Mouse (Mus musculus) CH12.LX (cell line): ENCODE data around the gene Pqlc3. TPM values are rescaled to one million over a fixed set of nuclear protein-coding genes. Genes with fewer than 3 reads are reported as not detected.
A peak's percentile ranks its signal among the peaks of the same experiment; 100 is the strongest.

Experiments
- DNase-seq: peaks from one replicate; pipeline ENCODE4 v3.0.0-alpha.2; 2013; ENCODE audit errors: extremely low read depth
- H3K27ac ChIP-seq: 2 replicates; pipeline ENCODE4 v1.5.1; 2012; ENCODE audit warnings: low read depth, mild to moderate bottlenecking, control low read depth, moderate library complexity; ENCODE audit not compliant: insufficient read depth
- H3K27me3 ChIP-seq: replicated peaks from 2 replicates; pipeline ENCODE3; 2012; ENCODE audit warnings: inconsistent platforms
- H3K36me3 ChIP-seq, 2 experiments: replicated peaks in 1 of 2; 2 replicates each; pipeline versions ENCODE3 to v1.6.1; 2012; ENCODE audit warnings: inconsistent platforms in 1 of 2, low read length in 1 of 2, mild to moderate bottlenecking in 1 of 2, mixed read lengths in 1 of 2, moderate library complexity in 1 of 2; ENCODE audit not compliant: control insufficient read depth in 1 of 2, insufficient read depth in 1 of 2
- H3K4me1 ChIP-seq, 2 experiments: 2 replicates each; pipeline ENCODE4 v1.6.1; 2012; ENCODE audit warnings: inconsistent platforms in 1 of 2, moderate library complexity in 1 of 2; ENCODE audit not compliant: insufficient read depth in 2 of 2, control insufficient read depth in 1 of 2
- H3K4me2 ChIP-seq: 2 replicates; pipeline ENCODE4 v1.6.1; 2012; ENCODE audit warnings: low read depth, mild to moderate bottlenecking, control low read depth; ENCODE audit not compliant: poor library complexity, insufficient read depth, severe bottlenecking
- H3K4me3 ChIP-seq, 3 experiments: fragments of 150-350 bp in 1 of 3; sonication (generic) in 1 of 3; replicated peaks in 1 of 3; 2 replicates each; pipeline versions ENCODE3 to v1.5.1; 2011 to 2012; ENCODE audit warnings: low read depth in 2 of 3, low read length in 2 of 3, mild to moderate bottlenecking in 2 of 3, moderate library complexity in 2 of 3, control low read depth in 1 of 3, improper control_type of control experiment in 1 of 3, inconsistent platforms in 1 of 3, mixed read lengths in 1 of 3; ENCODE audit not compliant: poor library complexity in 1 of 3
- H3K79me2 ChIP-seq: replicated peaks from 2 replicates; pipeline ENCODE4 v1.6.1; 2012; ENCODE audit warnings: mild to moderate bottlenecking, moderate library complexity; ENCODE audit not compliant: control insufficient read depth, poor library complexity, insufficient read depth, severe bottlenecking; ENCODE audit errors: extremely low read depth
- H3K9ac ChIP-seq: 2 replicates; pipeline ENCODE4 v1.6.1; 2012; ENCODE audit warnings: low read depth, mild to moderate bottlenecking, control low read depth, moderate library complexity; ENCODE audit not compliant: insufficient read depth
- H3K9me3 ChIP-seq: replicated peaks from 2 replicates; pipeline ENCODE3; 2012; ENCODE audit warnings: low read length, inconsistent platforms, mixed read lengths
- BHLHE40 ChIP-seq: IDR thresholded peaks from 2 replicates; pipeline ENCODE4 v1.6.1; 2011; ENCODE audit warnings: mild to moderate bottlenecking, low read depth, low read length, improper control_type of control experiment
- CHD1 ChIP-seq: IDR thresholded peaks from 2 replicates; pipeline ENCODE4 v1.6.1; 2012; ENCODE audit warnings: low read depth, low read length, improper control_type of control experiment, inconsistent platforms
- CTCF ChIP-seq, 2 experiments: IDR thresholded peaks in 1 of 2; conservative IDR thresholded peaks in 1 of 2; 2 replicates each; pipeline ENCODE4 v1.5.1; 2011 to 2012; ENCODE audit warnings: low read depth in 2 of 2, low read length in 2 of 2, improper control_type of control experiment in 1 of 2, inconsistent platforms in 1 of 2, mild to moderate bottlenecking in 1 of 2, moderate library complexity in 1 of 2
- E2F4 ChIP-seq: IDR thresholded peaks from 2 replicates; pipeline ENCODE4 v1.6.1; 2011; ENCODE audit warnings: low read depth, low read length, improper control_type of control experiment; ENCODE audit not compliant: insufficient replicate concordance
- ETS1 ChIP-seq: conservative IDR thresholded peaks from 2 replicates; pipeline ENCODE4 v1.6.1; 2012; ENCODE audit warnings: low read depth, mild to moderate bottlenecking, inconsistent platforms, low read length, improper control_type of control experiment, moderate library complexity
- IRF4 ChIP-seq: IDR thresholded peaks from 2 replicates; pipeline ENCODE4 v1.6.1; 2014; ENCODE audit warnings: low read depth, mild to moderate bottlenecking, inconsistent platforms, low read length, improper control_type of control experiment
- JUN ChIP-seq: IDR thresholded peaks from 2 replicates; pipeline ENCODE4 v1.6.1; 2011; ENCODE audit warnings: low read depth, mild to moderate bottlenecking, low read length, improper control_type of control experiment, moderate library complexity; ENCODE audit not compliant: insufficient read depth
- JUND ChIP-seq: conservative IDR thresholded peaks from 2 replicates; pipeline ENCODE4 v1.6.1; 2011; ENCODE audit warnings: low read depth, low read length, improper control_type of control experiment
- MAFK ChIP-seq: IDR thresholded peaks from 2 replicates; pipeline ENCODE4 v1.6.1; 2011; ENCODE audit warnings: low read length, improper control_type of control experiment; ENCODE audit not compliant: insufficient replicate concordance
- MAX ChIP-seq: IDR thresholded peaks from 2 replicates; pipeline ENCODE4 v1.6.1; 2011; ENCODE audit warnings: low read length, improper control_type of control experiment
- NELFE ChIP-seq: IDR thresholded peaks from 2 replicates; pipeline ENCODE4 v1.6.1; 2011; ENCODE audit warnings: low read depth, low read length, improper control_type of control experiment
- NRF1 ChIP-seq: IDR thresholded peaks from 2 replicates; pipeline ENCODE4 v1.6.1; 2014; ENCODE audit warnings: low read depth, mild to moderate bottlenecking, inconsistent platforms, low read length, improper control_type of control experiment, moderate library complexity
- POLR2A ChIP-seq: IDR thresholded peaks from 2 replicates; pipeline ENCODE4 v1.6.1; 2011; ENCODE audit warnings: low read depth, mild to moderate bottlenecking, improper control_type of control experiment, low read length
- POLR2AphosphoS2 ChIP-seq: IDR thresholded peaks from 2 replicates; pipeline ENCODE4 v1.6.1; 2011; ENCODE audit warnings: low read depth, low read length, improper control_type of control experiment
- RAD21 ChIP-seq: IDR thresholded peaks from 2 replicates; pipeline ENCODE4 v1.6.1; 2011; ENCODE audit warnings: low read depth, mild to moderate bottlenecking, low read length, improper control_type of control experiment, moderate library complexity
- SMC3 ChIP-seq: IDR thresholded peaks from 2 replicates; pipeline ENCODE4 v1.6.1; 2011; ENCODE audit warnings: low read depth, low read length, improper control_type of control experiment
- TCF12 ChIP-seq: IDR thresholded peaks from 2 replicates; pipeline ENCODE4 v1.6.1; 2014; ENCODE audit warnings: low read depth, mild to moderate bottlenecking, inconsistent platforms, low read length, improper control_type of control experiment
- ZMIZ1 ChIP-seq: IDR thresholded peaks from 2 replicates; pipeline ENCODE4 v1.6.1; 2012; ENCODE audit warnings: low read depth, mild to moderate bottlenecking, inconsistent platforms, low read length, improper control_type of control experiment
- dilution Hi-C: fragments of 300-500 bp; cut with MboI; formaldehyde crosslinking; loops from 2 replicates; pipeline ENCODE4 v1.14.3; 2020; ENCODE audit warnings: low sequenced_read_pairs; ENCODE audit not compliant: extremely low pct_unique_long_range_greater_than_20kb, extremely low pct_ligation_motif_present
- in situ Hi-C: fragments of 300-500 bp; cut with MboI; formaldehyde crosslinking; loops from 3 replicates; pipeline ENCODE4 v1.14.3; 2019; ENCODE audit warnings: low sequenced_read_pairs, low pct_ligation_motif_present, low pct_unique_long_range_greater_than_20kb, mixed read lengths
- polyA plus RNA-seq: library from polyadenylated mRNA; unstranded; fragments of >175 nt; gene quantifications from 2 replicates; pipeline ENCODE4 v1.2.1, GENCODE M21; 2012; ENCODE audit warnings: low read depth; ENCODE audit not compliant: insufficient read length
- total RNA-seq, 2 experiments: library from RNA; depleted of rRNA; stranded (reverse); fragments of 300-350 nt in 1 of 2; fragments of >200 nt in 1 of 2; gene quantifications; 2 replicates each; pipeline ENCODE4 v1.2.3; 2012 to 2014

The Pqlc3 gene
- total and polyA plus RNA-seq, 3 experiments: 6.4 to 31.1 (median 17.0) TPM

DNA sequence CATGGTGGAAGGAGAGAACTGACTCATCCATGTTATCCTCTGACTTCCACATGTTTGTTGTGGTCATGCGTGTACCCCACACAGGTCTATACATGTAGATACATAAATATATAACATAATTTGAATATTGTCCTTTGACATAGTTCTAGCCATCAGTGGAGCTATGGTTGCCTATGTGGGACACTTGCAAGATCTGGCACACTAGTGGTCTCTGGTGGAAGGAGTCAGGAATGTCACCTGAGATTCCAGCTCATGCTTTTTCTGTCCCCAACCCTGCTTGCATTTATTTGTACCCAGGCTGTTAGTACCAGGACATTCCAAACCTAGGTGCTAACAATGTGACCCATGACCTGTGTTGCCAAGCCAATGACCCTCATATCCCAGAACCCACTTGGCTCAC is 49.6 kb upstream of the Pqlc3 start:
- no peak overlapping the region for H3K27ac ChIP-seq
- no peaks in the 10 kb centered on the region for H3K79me2 ChIP-seq
- in situ Hi-C loops: loop anchor here (25.0 kb wide), 1 partner anchor 337 kb away; no protein-coding TSS in a partner anchor
- no peaks in the 10 kb centered on the region for H3K9me3 ChIP-seq
- TF ChIP-seq CTCF (conservative IDR thresholded peaks at IDR 0.05 in 1 of 2, IDR thresholded peaks at IDR 0.05 in 1 of 2; ENCODE audit: low read depth in 2 of 2, low read length in 2 of 2): peak in 1 of 2 experiments; percentile 65; a peak in 2 of 4 replicates
- peak; percentile 59 for TF ChIP-seq RAD21
- peak; percentile 67 for TF ChIP-seq SMC3
- no peak for TF ChIP-seq ZMIZ1
- TF ChIP-seq, all 38 proteins: peak for 3
- no peaks in the 10 kb centered on the region for H3K27me3 ChIP-seq
- H3K4me3 ChIP-seq: no peak overlapping the region
- peak; percentile 31 for DNase-seq
- H3K9ac ChIP-seq: no peak overlapping the region
- no peaks in the 10 kb centered on the region for H3K36me3 ChIP-seq
- H3K4me2 ChIP-seq: no peak overlapping the region
- dilution Hi-C loops: no loop called here
- peaks cover 0 to 2% of the 10 kb centered on the region in 2 experiments; a peak in 1 of 4 replicates for H3K4me1 ChIP-seq

- peaks cover 0 to 2% of the 10 kb centered on the region in 2 experiments; a peak in 1 of 4 replicates for H3K4me1 ChIP-seq
- no peaks in the 10 kb centered on the region for H3K36me3 ChIP-seq
- in situ Hi-C loops (loop anchor here (25.0 kb wide), 1 partner anchor 337 kb away; no protein-coding TSS in a partner anchor), dilution Hi-C loops (no loop called here)
- H3K27ac ChIP-seq: no peak overlapping the region
- H3K4me2 ChIP-seq: no peak overlapping the region
- H3K9ac ChIP-seq: no peak overlapping the region
- no peak overlapping the region for H3K4me3 ChIP-seq
- H3K27me3 ChIP-seq: no peaks in the 10 kb centered on the region
- no peaks in the 10 kb centered on the region for H3K79me2 ChIP-seq
- TF ChIP-seq POLR2AphosphoS2: no peak
- no peak for TF ChIP-seq CHD1
- TF ChIP-seq E2F4: no peak
- no peak for DNase-seq
- no peaks in the 10 kb centered on the region for H3K9me3 ChIP-seq
Observed at GRCm38 (mm10) chr12:17048979-17049612, 48.9 kb upstream of the Pqlc3 start.

DNA sequence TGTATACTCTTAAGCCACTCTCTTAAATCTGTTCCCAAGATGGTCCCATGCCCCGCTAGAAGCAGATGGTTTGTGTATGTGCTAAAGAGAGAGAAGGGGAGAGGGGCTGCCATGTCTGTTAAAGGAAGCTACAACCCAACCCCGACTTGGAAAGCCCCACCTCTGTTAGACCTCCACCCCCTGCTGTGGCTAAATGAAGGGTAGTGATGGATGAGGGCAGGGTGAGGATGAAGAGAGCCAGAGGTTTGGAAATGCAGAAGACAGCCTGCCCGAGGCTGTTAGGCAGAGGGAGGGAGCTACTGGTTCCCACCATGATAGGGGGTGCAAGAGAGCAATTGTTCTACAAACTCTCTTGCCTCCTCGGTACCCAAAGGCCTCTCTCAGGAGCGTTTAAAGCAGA is 43.1 kb upstream of the Pqlc3 start:
- Histone ChIP-seq H3K9me3 (no peaks in the 10 kb centered on the region), H3K9ac (no peak overlapping the region), H3K36me3 (no peaks in the 10 kb centered on the region), H3K79me2 (no peaks in the 10 kb centered on the region), H3K27me3 (no peaks in the 10 kb centered on the region), H3K4me3 (no peak overlapping the region), H3K4me1 (peaks cover 18 to 33% of the 10 kb centered on the region in 2 experiments), H3K27ac (no peak overlapping the region), H3K4me2 (no peak overlapping the region)
- in situ Hi-C loops: loop anchor here (25.0 kb wide), 1 partner anchor 331 kb away; no protein-coding TSS in a partner anchor
- dilution Hi-C loops: no loop called here
- DNase-seq: no peak
- TF ChIP-seq ETS1 (no peak), TCF12 (no peak), IRF4 (no peak), MAFK (no peak), BHLHE40 (no peak), NELFE (no peak), CHD1 (no peak), JUND (no peak), POLR2A (no peak), E2F4 (no peak), MAX (no peak), POLR2AphosphoS2 (no peak), NRF1 (no peak), JUN (no peak)
